Mouse (Mus musculus) G1E (cell line): ENCODE results near the gene Tmem38b. TPM values are rescaled to one million over a fixed set of nuclear protein-coding genes. Genes with fewer than 3 reads are reported as not detected.
A peak's percentile ranks its signal among the peaks of the same experiment; 100 is the strongest.

Experiments
- ATAC-seq: 2 replicates; pipeline ENCODE4 v1.8.0; 2016; ENCODE audit warnings: mild to moderate bottlenecking; ENCODE audit not compliant: insufficient number of reproducible peaks, poor library complexity, low FRiP score, severe bottlenecking; ENCODE audit errors: extremely low read depth
- DNase-seq: peaks from one replicate; pipeline ENCODE4 v3.0.0; 2012; ENCODE audit warnings: low spot score
- H3K27me3 ChIP-seq: 2 replicates; pipeline ENCODE4 v1.6.1; 2012; ENCODE audit warnings: mild to moderate bottlenecking, low read length, inconsistent platforms; ENCODE audit not compliant: insufficient read depth
- H3K36me3 ChIP-seq: replicated peaks from 2 replicates; pipeline ENCODE3; 2012; ENCODE audit warnings: mild to moderate bottlenecking, inconsistent platforms
- H3K4me1 ChIP-seq: 2 replicates; pipeline ENCODE4 v1.6.1; 2012; ENCODE audit warnings: low read depth, low read length, inconsistent platforms, mixed read lengths; ENCODE audit not compliant: insufficient read depth
- H3K4me3 ChIP-seq: 2 replicates; pipeline ENCODE4 v1.5.1; 2012; ENCODE audit warnings: low read depth, mild to moderate bottlenecking, inconsistent platforms, low read length, moderate library complexity, mixed read lengths
- H3K9me3 ChIP-seq: replicated peaks from 2 replicates; pipeline ENCODE4 v1.6.1; 2012; ENCODE audit warnings: inconsistent platforms
- CTCF ChIP-seq: IDR thresholded peaks from 2 replicates; pipeline ENCODE4 v1.5.1; 2012; ENCODE audit warnings: low read depth, low read length, inconsistent platforms, mixed read lengths
- GATA1 ChIP-seq: IDR thresholded peaks from 2 replicates; pipeline ENCODE4 v1.6.1; 2012; ENCODE audit warnings: borderline replicate concordance, low read length, inconsistent platforms, mixed read lengths
- GATA2 ChIP-seq: IDR thresholded peaks from 2 replicates; pipeline ENCODE4 v1.6.1; 2012; ENCODE audit warnings: low read depth, low read length, inconsistent platforms, borderline replicate concordance
- POLR2AphosphoS5 ChIP-seq: IDR thresholded peaks from 2 replicates; pipeline ENCODE4 v1.6.1; 2012; ENCODE audit warnings: low read depth, low read length, inconsistent platforms; ENCODE audit not compliant: insufficient replicate concordance
- TAL1 ChIP-seq: conservative IDR thresholded peaks from 2 replicates; pipeline ENCODE4 v1.6.1; 2012; ENCODE audit warnings: low read depth, low read length, inconsistent platforms, mixed read lengths
- polyA plus RNA-seq: library from polyadenylated mRNA; stranded (reverse); fragments of >175 nt; gene quantifications from 2 replicates; pipeline ENCODE4 v1.2.3, GENCODE M21; 2012
- total RNA-seq, 2 experiments: library from RNA; stranded (forward) in 1 of 2; stranded (reverse) in 1 of 2; fragments of 200-1000 nt in 1 of 2; fragments of >200 nt in 1 of 2; fragmentation: Nextera tagmentation in 1 of 2; gene quantifications; 2 replicates each; pipeline ENCODE4 v1.2.3; 2014 to 2017

Tmem38b gene
- total RNA-seq (2014; fragmentation: Nextera tagmentation) = 17.3 and 21.3 TPM in 2 replicates
- total RNA-seq (2017) = 5.6 and 7.0 TPM in 2 replicates
- polyA plus RNA-seq = 13.3 and 15.8 TPM in 2 replicates

DNA sequence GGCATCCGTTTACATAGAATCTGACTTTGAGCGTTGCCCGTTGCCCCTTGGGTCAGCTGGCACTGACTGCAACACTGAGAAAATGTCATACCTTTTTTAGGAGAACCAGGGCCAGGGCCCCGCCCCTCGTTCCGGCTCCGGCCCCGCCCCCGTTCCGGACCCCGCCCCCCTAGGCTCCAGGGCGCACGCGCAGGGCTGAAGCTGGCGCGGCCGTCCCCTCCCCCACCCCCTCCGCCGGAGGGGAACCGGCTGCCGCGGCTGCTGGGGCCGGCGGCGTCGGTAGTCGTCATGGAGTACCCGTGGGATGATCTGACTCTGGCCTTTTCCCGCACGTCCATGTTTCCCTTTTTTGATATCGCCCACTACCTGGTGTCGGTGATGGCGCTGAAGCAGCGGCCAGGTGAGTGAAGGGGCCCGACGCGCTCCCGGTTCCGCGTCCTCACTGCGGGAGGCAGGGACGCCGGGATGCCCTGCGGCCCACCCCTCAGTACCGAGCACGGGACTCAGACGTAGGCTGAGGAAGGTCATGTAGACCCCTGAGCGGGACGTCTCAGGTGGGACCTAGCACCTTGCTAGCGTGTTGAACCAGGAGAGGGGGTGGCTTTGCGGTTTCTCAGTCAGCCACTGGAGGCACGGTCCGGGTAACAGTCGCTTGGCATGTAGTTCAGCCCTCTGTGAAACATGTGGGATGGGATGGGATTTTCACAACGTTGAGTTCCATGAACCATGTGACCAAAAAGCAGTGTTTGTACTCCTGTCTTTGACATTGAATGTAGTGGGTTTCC is at the start of gene Tmem38b:
TSS of gene Tmem38b (plus strand) at position 225 of the 785 bp plus-strand sequence.
- DNase-seq (peak; percentile 69), ATAC-seq (peak; percentile 62)

DNA sequence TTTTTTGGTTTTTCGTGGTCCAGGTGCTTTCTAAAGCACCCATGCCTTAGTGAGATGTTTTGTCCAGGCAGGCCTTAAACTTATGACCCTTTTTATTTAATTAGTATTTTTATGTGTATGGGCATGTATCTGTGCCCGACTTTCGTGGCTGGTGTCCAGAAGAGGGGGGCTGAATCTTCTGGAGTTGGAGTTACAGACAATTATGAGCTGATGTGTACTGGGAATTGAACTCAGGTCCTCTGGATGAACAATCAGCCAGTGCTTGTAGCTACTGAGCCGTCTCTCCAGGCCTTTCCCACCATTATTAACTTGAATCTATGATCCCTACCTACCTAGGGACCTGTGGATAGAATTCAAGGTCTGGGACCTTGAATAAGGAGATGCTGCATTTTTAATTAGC is 44.4 kb upstream of the Tmem38b start:
- peaks cover 52% of the 10 kb centered on the region for H3K27me3 ChIP-seq
- no peak for ATAC-seq
- H3K9me3 ChIP-seq = no peaks in the 10 kb centered on the region
- no peak overlapping the region for H3K4me3 ChIP-seq
- TF ChIP-seq GATA1 (no peak), TAL1 (no peak), GATA2 (no peak), POLR2AphosphoS5 (no peak), CTCF (no peak)
- no peaks in the 10 kb centered on the region for H3K36me3 ChIP-seq
- H3K4me1 ChIP-seq = peaks cover 4% of the 10 kb centered on the region; the same call in 1 of the 2 replicates
- no peak for DNase-seq

More for the DNA sequence above, at the start of gene Tmem38b:
- Histone ChIP-seq H3K4me1 (peaks cover 31% of the 10 kb centered on the region), H3K36me3 (peaks cover 15% of the 10 kb centered on the region), H3K9me3 (no peaks in the 10 kb centered on the region), H3K27me3 (no peaks in the 10 kb centered on the region), H3K4me3 (peak within 1 kb of the TSS; percentile 99)
- no peak for TF ChIP-seq CTCF
- no peak for TF ChIP-seq POLR2AphosphoS5
- TF ChIP-seq GATA1 = no peak
- no peak for TF ChIP-seq TAL1
- TF ChIP-seq GATA2 = no peak

DNA sequence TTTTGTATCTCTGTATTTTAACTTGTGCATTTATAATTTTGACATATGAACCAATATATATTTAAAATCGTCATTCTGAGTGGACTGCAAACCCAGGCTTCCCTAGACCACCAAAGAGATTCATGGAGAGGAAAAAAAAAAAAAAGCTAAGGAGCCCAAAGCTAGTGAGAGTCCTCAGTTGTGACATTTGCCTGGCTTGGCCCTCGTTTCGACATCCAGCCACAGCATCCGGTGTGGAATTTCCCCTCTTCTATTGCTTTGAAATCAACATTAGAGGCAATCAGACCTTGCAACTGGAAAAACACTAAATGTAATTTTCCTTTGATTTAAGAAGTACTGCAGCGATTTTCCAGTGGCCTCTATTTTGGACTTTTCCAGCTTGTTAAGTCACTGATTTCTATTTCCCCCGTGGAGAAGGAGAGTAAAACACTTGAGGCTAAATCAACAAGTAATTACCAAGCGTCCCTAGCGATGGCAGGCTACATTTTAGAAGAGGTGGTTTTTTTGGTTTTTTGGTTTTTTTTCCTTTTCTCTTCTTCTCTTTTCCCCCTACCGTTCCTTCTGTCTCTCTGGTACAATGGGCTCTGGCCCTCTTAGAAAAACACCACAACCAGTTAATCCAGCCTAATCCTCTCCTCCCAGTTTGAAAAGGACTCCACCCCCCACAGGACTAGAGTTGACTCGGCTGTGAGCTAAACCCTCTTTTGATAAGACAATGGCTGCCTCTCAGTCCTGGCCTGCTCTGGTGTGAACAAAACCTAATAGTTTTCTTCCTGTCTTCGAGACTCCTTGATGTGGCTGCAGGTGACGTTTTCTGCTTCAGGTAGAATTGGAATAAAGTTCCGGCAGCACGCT is 43.4 kb upstream of the Tmem38b start:
- no peak for TF ChIP-seq GATA2
- no peak for TF ChIP-seq TAL1
- no peak for TF ChIP-seq CTCF
- Histone ChIP-seq H3K27me3 (peaks cover 56% of the 10 kb centered on the region), H3K36me3 (no peaks in the 10 kb centered on the region), H3K4me3 (no peak overlapping the region), H3K4me1 (peaks cover 6% of the 10 kb centered on the region), H3K9me3 (no peaks in the 10 kb centered on the region)
- DNase-seq = no peak
- no peak for ATAC-seq

GRCm38 (mm10) chr4:53785746-53786398 is 40.0 kb upstream of the Tmem38b start:
- no peak overlapping the region for H3K4me3 ChIP-seq
- DNase-seq (no peak), ATAC-seq (no peak)
- H3K9me3 ChIP-seq = no peaks in the 10 kb centered on the region
- TF ChIP-seq TAL1 (no peak), POLR2AphosphoS5 (no peak), GATA1 (no peak), CTCF (no peak), GATA2 (no peak)
- H3K27me3 ChIP-seq = peaks cover 43% of the 10 kb centered on the region
- H3K4me1 ChIP-seq = peaks cover 5% of the 10 kb centered on the region; the same call in 1 of the 2 replicates
- no peaks in the 10 kb centered on the region for H3K36me3 ChIP-seq

GRCm38 (mm10) chr4:53786851-53787250 is 39.0 kb upstream of the Tmem38b start:
- Histone ChIP-seq H3K27me3 (peaks cover 39% of the 10 kb centered on the region), H3K4me3 (no peak overlapping the region), H3K4me1 (peaks cover 5% of the 10 kb centered on the region; the same call in 1 of the 2 replicates), H3K36me3 (no peaks in the 10 kb centered on the region), H3K9me3 (no peaks in the 10 kb centered on the region)
- TF ChIP-seq GATA2 (no peak), POLR2AphosphoS5 (no peak), CTCF (no peak), TAL1 (no peak), GATA1 (no peak)
- no peak for ATAC-seq
- no peak for DNase-seq

GRCm38 (mm10) chr4:53789346-53789745 is 36.5 kb upstream of the Tmem38b start:
- peaks cover 24% of the 10 kb centered on the region for H3K27me3 ChIP-seq
- no peak overlapping the region for H3K4me3 ChIP-seq
- H3K9me3 ChIP-seq = no peaks in the 10 kb centered on the region
- no peak for TF ChIP-seq GATA1
- TF ChIP-seq TAL1 = no peak
- no peak for TF ChIP-seq POLR2AphosphoS5
- no peak for TF ChIP-seq GATA2
- no peak for TF ChIP-seq CTCF
- DNase-seq = no peak
- ATAC-seq = no peak
- H3K4me1 ChIP-seq = peaks cover 8% of the 10 kb centered on the region; the same call in 1 of the 2 replicates
- no peaks in the 10 kb centered on the region for H3K36me3 ChIP-seq
